ENCODE assay signal across 27 mouse cellular contexts in genomic region chr8:46625166-46625565, GRCm38 (mm10). TPM values are rescaled to one million over a fixed set of nuclear protein-coding genes. Genes with fewer than 3 reads are reported as not detected.
A peak's percentile ranks its signal among the peaks of the same experiment; 100 is the strongest.
DNase-seq lines count a peak whose midpoint lies in the region; ATAC-seq and TF ChIP-seq lines count a peak whose summit lies in the region.
"Had no signal": no experiment of that assay in that cellular context is flagged by ENCODE, and none has a peak within 500 bp of the region (broad histone marks: within the 10 kb centered on the region; RNA-seq: fewer than 3 reads in every experiment).

No protein-coding gene starts in this region.

- H3K4me1 ChIP-seq in heart, embryonic 16.5 days (ENCODE audit: control insufficient read depth, insufficient read depth, low read length): peaks cover 8% of the 10 kb centered on the region
- H3K4me1 ChIP-seq in lung, postnatal 0 days (ENCODE audit: insufficient read depth, low read depth, low read length): no peaks in the 10 kb centered on the region
- H3K4me1 ChIP-seq in forebrain, postnatal 0 days (ENCODE audit: insufficient read depth): no peaks in the 10 kb centered on the region; the same call in 1 of the 2 replicates
- H3K4me1 ChIP-seq in forebrain, embryonic 14.5 days (ENCODE audit: control insufficient read depth, insufficient read depth, low read length): no peaks in the 10 kb centered on the region
- H3K4me1 ChIP-seq: midbrain, embryonic 12.5 days had no signal

- no peak overlapping the region for H3K4me3 ChIP-seq in heart, embryonic 16.5 days (ENCODE audit: low read length)
- no peak overlapping the region for H3K4me3 ChIP-seq in lung, postnatal 0 days (ENCODE audit: low read depth, low read length)
- no peak overlapping the region for H3K4me3 ChIP-seq in forebrain, postnatal 0 days (ENCODE audit: low read depth, low read length)
- H3K4me3 ChIP-seq in forebrain, embryonic 14.5 days (ENCODE audit: low read depth, low read length): no peak overlapping the region
- H3K4me3 ChIP-seq: erythroblast, embryonic 14.5 days; heart, embryonic 12.5 days; kidney, embryonic 15.5 days; limb, embryonic 12.5 days; midbrain, embryonic 12.5 days; neural tube, embryonic 13.5 days had no signal

- TF ChIP-seq CTCF in lung, postnatal 0 days (IDR thresholded peaks at IDR 0.05): no peak
- TF ChIP-seq CTCF in forebrain, postnatal 0 days (IDR thresholded peaks at IDR 0.05; ENCODE audit: low read depth): no peak

- H3K9ac ChIP-seq in heart, embryonic 16.5 days (ENCODE audit: low read length): no peak overlapping the region
- H3K9ac ChIP-seq in lung, postnatal 0 days (replicated peaks; ENCODE audit: low read depth): no peak overlapping the region
- H3K9ac ChIP-seq in forebrain, postnatal 0 days: no peak overlapping the region
- H3K9ac ChIP-seq in forebrain, embryonic 14.5 days (ENCODE audit: low read length): no peak overlapping the region
- H3K9ac ChIP-seq: heart, embryonic 12.5 days; kidney, embryonic 15.5 days; limb, embryonic 12.5 days; liver, postnatal 0 days; midbrain, embryonic 12.5 days; neural tube, embryonic 13.5 days had no signal

- ATAC-seq in heart, embryonic 16.5 days (replicated peaks; ENCODE audit: extremely low read depth, insufficient read depth, low FRiP score): no peak
- ATAC-seq in lung, postnatal 0 days: peak; percentile 58
- 0 out of 2 replicates have a peak, but pooled peaks have one; percentile 12 for ATAC-seq in common myeloid progenitor, adult 5-6 weeks (replicated peaks; ENCODE audit: low read depth, poor library complexity, severe bottlenecking)
- no peak for ATAC-seq in forebrain, postnatal 0 days
- no peak for ATAC-seq in forebrain, embryonic 14.5 days
- ATAC-seq: hindbrain, embryonic 16.5 days; liver, postnatal 0 days; Patski had no signal

- TF ChIP-seq EP300 in lung, postnatal 0 days (IDR thresholded peaks at IDR 0.05): no peak

- H3K27me3 ChIP-seq in heart, embryonic 16.5 days (ENCODE audit: control insufficient read depth, insufficient read depth, low read length): no peaks in the 10 kb centered on the region
- no peaks in the 10 kb centered on the region for H3K27me3 ChIP-seq in lung, postnatal 0 days (replicated peaks; ENCODE audit: insufficient read depth, low read length)
- no peaks in the 10 kb centered on the region for H3K27me3 ChIP-seq in forebrain, postnatal 0 days (ENCODE audit: insufficient read depth, low read length)
- H3K27me3 ChIP-seq in forebrain, embryonic 14.5 days (replicated peaks; ENCODE audit: control insufficient read depth, insufficient read depth, low read length): no peaks in the 10 kb centered on the region
- H3K27me3 ChIP-seq: heart, embryonic 12.5 days; kidney, embryonic 15.5 days; limb, embryonic 12.5 days; midbrain, embryonic 12.5 days; neural tube, embryonic 13.5 days; Patski had no signal

- no peak overlapping the region for H3K4me2 ChIP-seq in heart, embryonic 16.5 days (ENCODE audit: low read depth, low read length)
- no peak overlapping the region for H3K4me2 ChIP-seq in lung, postnatal 0 days (replicated peaks; ENCODE audit: low read depth, low read length)
- no peak overlapping the region for H3K4me2 ChIP-seq in forebrain, postnatal 0 days (ENCODE audit: low read depth)
- H3K4me2 ChIP-seq in forebrain, embryonic 14.5 days (ENCODE audit: low read length): no peak overlapping the region
- H3K4me2 ChIP-seq: heart, embryonic 12.5 days; kidney, embryonic 15.5 days; limb, embryonic 12.5 days; liver, embryonic 11.5 days; midbrain, embryonic 12.5 days; neural tube, embryonic 13.5 days had no signal

- 40% methylated on average over 1 of the region's 1 CpGs for WGBS in heart, embryonic 16.5 days
- WGBS in lung, postnatal 0 days: 15% methylated on average over 1 of the region's 1 CpGs
- 61% methylated on average over 1 of the region's 1 CpGs for WGBS in forebrain, postnatal 0 days
- WGBS in forebrain, embryonic 14.5 days: 75% methylated on average over 1 of the region's 1 CpGs

- H3K27ac ChIP-seq in heart, embryonic 16.5 days (ENCODE audit: low read length): peak overlapping the region; percentile 31; the same call in 1 of the 2 replicates
- no peak overlapping the region for H3K27ac ChIP-seq in lung, postnatal 0 days (ENCODE audit: low read length)
- no peak overlapping the region for H3K27ac ChIP-seq in forebrain, postnatal 0 days (ENCODE audit: low read depth, low read length)
- H3K27ac ChIP-seq in forebrain, embryonic 14.5 days (ENCODE audit: low read depth, low read length): no peak overlapping the region
- H3K27ac ChIP-seq: kidney, embryonic 15.5 days; limb, embryonic 12.5 days; midbrain, embryonic 12.5 days; neural tube, embryonic 13.5 days had no signal

- H3K9me3 ChIP-seq in heart, embryonic 16.5 days (replicated peaks; ENCODE audit: control insufficient read depth, low read length): no peaks in the 10 kb centered on the region
- no peaks in the 10 kb centered on the region for H3K9me3 ChIP-seq in lung, postnatal 0 days (ENCODE audit: low read length)
- no peaks in the 10 kb centered on the region for H3K9me3 ChIP-seq in forebrain, postnatal 0 days (ENCODE audit: low read length)
- H3K9me3 ChIP-seq in forebrain, embryonic 14.5 days (replicated peaks; ENCODE audit: control insufficient read depth, low read length): no peaks in the 10 kb centered on the region
- H3K9me3 ChIP-seq: G1E; heart, embryonic 12.5 days; kidney, embryonic 15.5 days; limb, embryonic 12.5 days; midbrain, embryonic 12.5 days; neural tube, embryonic 13.5 days had no signal

- H3K36me3 ChIP-seq in heart, embryonic 16.5 days (ENCODE audit: control insufficient read depth, insufficient read depth): peaks cover 1% of the 10 kb centered on the region; the same call in 1 of the 2 replicates
- no peaks in the 10 kb centered on the region for H3K36me3 ChIP-seq in lung, postnatal 0 days (ENCODE audit: insufficient read depth, low read length)
- H3K36me3 ChIP-seq in forebrain, postnatal 0 days (ENCODE audit: insufficient read depth): peaks cover 5% of the 10 kb centered on the region; the same call in 1 of the 2 replicates
- H3K36me3 ChIP-seq in forebrain, embryonic 14.5 days (ENCODE audit: control insufficient read depth, insufficient read depth, low read length): peaks cover 1% of the 10 kb centered on the region; the same call in 1 of the 2 replicates

- DNase-seq in heart, adult 11 months: no peak
- peak; percentile 53 for DNase-seq in lung, postnatal 0 days (ENCODE audit: low spot score)
- DNase-seq in lung, postnatal 36 days: no peak
- no peak for DNase-seq in forebrain, postnatal 0 days
- no peak for DNase-seq in forebrain, embryonic 14.5 days (ENCODE audit: low spot score)
- DNase-seq: adrenal gland, postnatal 14 days; B cell, adult 2 months; cerebellum, adult 11-12 months; cerebellum, postnatal 10 days; gastrocnemius, postnatal 10 days; kidney, adult 18-20 months; kidney, postnatal 25 days; liver, postnatal 0 days; thymus, adult 2 months; thymus, postnatal 36 days had no signal

RNA-seq across cellular contexts. Expression of gene Casp3, which starts 8.1 kb away (rescaled TPM):
- 53.6 and 63.5 TPM in 2 replicates for polyA plus RNA-seq in heart, embryonic 16.5 days (2015; fragmentation: Nextera tagmentation; extraction: Ambion mirVana)
- polyA plus RNA-seq in lung, postnatal 0 days (2015; fragmentation: Nextera tagmentation; extraction: Ambion mirVana): 27.4 and 27.6 TPM in 2 replicates
- 191 and 192 TPM in 2 replicates for total RNA-seq in common myeloid progenitor, adult 5-6 weeks (2017)
- total RNA-seq in forebrain, postnatal 0 days (2014; rRNA removed): 232 and 251 TPM in 2 replicates
- polyA plus RNA-seq in forebrain, postnatal 0 days (2015; fragmentation: Nextera tagmentation; extraction: Ambion mirVana): 271 and 275 TPM in 2 replicates
- polyA plus RNA-seq in forebrain, embryonic 14.5 days (2014; fragmentation: Nextera tagmentation; extraction: Ambion mirVana): 227 and 252 TPM in 2 replicates

RNA-seq across cellular contexts. Expression of gene Primpol, which starts 8.2 kb away (rescaled TPM):
- polyA plus RNA-seq in heart, embryonic 16.5 days (2015; fragmentation: Nextera tagmentation; extraction: Ambion mirVana): 9.0 and 9.5 TPM in 2 replicates
- 3.7 and 4.8 TPM in 2 replicates for polyA plus RNA-seq in lung, postnatal 0 days (2015; fragmentation: Nextera tagmentation; extraction: Ambion mirVana)
- total RNA-seq in common myeloid progenitor, adult 5-6 weeks (2017): 13.9 and 21.6 TPM in 2 replicates
- total RNA-seq in forebrain, postnatal 0 days (2014; rRNA removed): 5.4 and 6.1 TPM in 2 replicates
- 2.7 and 3.8 TPM in 2 replicates for polyA plus RNA-seq in forebrain, postnatal 0 days (2015; fragmentation: Nextera tagmentation; extraction: Ambion mirVana)
- 6.7 and 9.4 TPM in 2 replicates for polyA plus RNA-seq in forebrain, embryonic 14.5 days (2014; fragmentation: Nextera tagmentation; extraction: Ambion mirVana)

Comparison
In these comparisons a context has a peak if more than half of its experiments do, and no peak if none do; other contexts are left out.
1. ATAC-seq: peak in lung, postnatal 0 days (single experiment) and common myeloid progenitor, adult 5-6 weeks (single experiment); none in heart, embryonic 16.5 days (single experiment), forebrain, postnatal 0 days (single experiment) and forebrain, embryonic 14.5 days (single experiment).